Mouse (Mus musculus) 3T3-L1 (cell line): Measurements from ENCODE around the gene Crnkl1.

ENCODE experiments used
- DNase-seq: peaks from one replicate; pipeline ENCODE4 v3.0.0-alpha.2; 2015; ENCODE audit warnings: low read depth, low spot score

The Crnkl1 gene

GRCm38 (mm10) chr2:145934339-145935231 is at the start of gene Crnkl1, which contains the start of gene Cfap61:
Gene Crnkl1, minus strand, starts transcription at chr2:145935014.
Gene Cfap61, plus strand, starts transcription at chr2:145934784.
- DNase-seq: peak; percentile 99

DNA sequence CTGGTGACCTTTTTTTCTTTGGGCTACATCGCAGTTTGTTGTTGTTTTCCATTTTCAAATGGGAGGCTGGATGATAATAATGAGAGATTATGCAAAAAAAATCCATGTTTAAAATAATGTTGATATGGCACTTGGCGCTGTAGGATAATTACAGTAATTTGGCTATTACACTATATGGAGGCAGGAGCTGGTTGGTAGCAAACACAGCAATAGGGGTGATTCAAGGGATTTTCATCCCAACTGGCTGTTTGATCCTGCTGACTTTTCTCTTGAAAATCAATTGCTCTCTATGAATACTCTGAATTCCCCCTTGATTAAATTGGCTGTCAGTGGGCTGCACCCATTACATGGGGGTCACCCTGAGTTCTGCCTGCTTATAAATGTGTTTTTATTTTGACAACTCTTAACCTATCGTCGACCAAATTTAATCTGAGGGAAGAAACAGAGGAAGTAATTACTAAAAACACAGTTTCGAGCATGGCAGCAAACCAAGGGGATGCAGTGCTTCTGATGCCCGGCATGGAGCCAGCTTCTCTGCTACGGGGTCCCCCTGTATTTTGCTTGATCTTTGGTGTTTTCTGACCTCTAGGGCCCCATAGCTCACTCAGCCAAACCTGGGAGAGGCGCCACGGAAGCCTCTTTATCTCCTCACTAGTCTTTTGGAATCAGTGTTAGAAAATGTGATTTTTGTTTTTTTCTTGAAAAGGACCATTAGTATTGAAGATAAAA is 47.7 kb upstream of the Crnkl1 start:
- no peak for DNase-seq

DNA sequence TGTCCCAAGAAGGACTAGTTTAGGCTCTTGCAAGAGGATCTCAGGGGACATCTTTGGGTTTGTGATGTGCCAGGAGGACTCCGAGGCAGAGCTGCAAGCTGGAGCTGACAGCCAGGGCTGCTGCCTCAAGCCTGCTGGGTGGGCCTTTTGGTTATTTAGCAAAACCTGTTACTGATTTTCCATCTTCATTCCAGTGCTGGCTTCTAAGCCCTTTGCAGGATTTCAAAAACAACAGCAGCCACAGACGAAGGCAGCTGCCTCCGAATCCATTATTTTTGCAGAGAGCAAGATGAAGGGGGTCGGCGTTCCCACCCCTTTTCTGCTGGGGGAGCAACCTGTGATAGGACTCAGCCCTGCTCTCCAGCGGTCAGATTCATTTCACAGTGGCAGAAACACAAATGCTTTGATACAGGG is 46.9 kb upstream of the Crnkl1 start:
- DNase-seq: no peak

DNA sequence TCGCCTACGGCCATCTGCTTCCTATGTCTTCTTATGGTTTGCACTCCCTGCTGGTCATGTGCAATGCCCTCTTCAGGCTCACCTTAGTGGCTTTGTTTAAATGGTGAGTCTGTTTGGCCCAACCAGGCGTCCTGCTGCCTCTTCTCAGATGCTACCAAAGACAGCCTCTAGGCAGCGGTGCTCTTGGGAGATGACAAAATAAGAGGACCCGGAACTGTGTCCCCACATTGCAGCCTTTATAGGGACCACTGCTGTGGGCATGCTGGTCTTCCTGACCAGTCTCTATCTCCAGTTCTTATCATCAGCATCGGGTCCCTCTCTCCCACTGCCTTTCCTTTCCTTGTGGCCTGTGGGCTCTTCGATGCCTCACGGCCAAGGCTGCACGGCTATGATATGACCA is 46.1 kb upstream of the Crnkl1 start:
- DNase-seq: no peak

GRCm38 (mm10) chr2:145979616-145980015 is 44.8 kb upstream of the Crnkl1 start:
- DNase-seq: no peak

- no peak for DNase-seq
Observed at GRCm38 (mm10) chr2:145972571-145972970, 37.8 kb upstream of the Crnkl1 start.

- no peak for DNase-seq
Observed at GRCm38 (mm10) chr2:145971237-145972010, 36.6 kb upstream of the Crnkl1 start.

DNA sequence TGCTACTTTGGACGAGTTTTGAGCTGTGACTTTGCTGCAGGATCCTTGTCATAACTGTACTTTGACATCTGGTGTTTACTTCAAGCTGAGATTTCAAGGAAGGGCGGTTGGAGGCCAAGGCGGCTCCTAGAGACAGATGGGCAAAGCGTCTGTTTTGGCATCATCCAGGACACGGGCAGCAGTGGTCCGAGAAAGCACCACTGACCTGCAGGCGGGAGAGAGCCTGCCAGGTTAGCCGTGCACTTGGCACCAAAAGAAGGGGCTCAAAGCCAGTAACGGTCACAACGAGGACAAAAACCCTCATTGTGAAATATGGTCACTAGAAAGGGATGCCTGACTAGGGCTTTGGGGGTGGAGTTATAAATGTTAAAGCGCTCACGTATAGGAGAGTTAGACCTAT is 35.9 kb upstream of the Crnkl1 start:
- no peak for DNase-seq

DNA sequence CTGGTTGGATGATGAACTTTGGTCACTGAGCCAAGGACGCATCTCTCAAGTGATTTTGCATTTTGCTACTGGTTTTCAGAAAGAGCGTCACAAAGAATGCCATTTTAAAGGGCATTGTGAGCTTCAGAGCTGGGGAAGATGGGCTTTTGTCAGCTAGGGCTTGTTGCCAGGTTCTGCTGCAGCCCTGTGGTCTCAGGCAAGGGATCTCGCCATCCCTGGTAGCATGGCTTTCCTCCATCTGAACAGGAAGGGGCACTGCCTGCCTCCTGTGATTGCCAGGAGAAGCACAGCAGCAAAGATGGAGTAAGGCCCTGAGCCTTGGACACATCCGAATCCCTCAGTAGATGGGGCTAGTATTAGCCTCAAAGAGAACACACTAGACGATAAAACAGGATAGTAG is 27.0 kb upstream of the Crnkl1 start:
- DNase-seq: no peak

DNA sequence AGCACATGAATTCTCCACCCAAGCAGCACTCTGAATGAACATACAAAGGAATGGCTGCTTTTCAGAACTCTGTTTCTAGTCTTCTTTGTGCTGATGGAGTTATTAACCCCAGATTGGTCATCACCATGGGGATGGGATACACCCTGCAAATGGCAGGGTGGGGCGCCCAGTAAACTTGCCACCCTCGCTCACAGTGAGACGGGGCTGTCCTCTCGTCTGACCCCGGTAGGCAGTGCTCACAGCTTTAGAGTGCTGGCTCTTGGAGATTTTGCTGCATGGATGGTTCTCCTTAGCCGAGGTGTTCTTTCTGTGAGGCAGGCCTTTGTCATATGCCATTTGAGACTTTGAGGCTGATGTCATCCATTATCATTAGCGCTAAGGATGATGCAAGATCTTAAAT is 23.7 kb upstream of the Crnkl1 start:
- DNase-seq: no peak

DNA sequence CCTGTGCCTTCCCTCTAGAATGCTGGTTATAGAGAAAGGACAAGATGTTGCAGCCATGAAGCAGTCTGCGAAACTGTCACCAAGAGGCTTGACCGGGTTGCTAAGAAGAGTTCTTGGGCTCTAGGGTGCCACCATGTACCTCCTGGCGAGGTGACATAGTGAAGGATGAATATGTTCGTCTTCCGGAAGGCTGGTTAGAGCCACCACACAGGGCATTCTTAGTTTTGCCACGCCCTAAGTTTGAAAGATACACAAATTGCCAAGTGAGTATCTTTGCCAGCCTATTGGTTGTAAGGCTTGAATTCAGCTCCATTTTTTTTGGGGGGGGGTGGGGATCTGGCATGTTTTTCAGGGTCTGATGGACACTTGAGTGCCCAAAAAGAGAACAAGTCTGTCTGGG is 23.3 kb upstream of the Crnkl1 start:
- no peak for DNase-seq

DNA sequence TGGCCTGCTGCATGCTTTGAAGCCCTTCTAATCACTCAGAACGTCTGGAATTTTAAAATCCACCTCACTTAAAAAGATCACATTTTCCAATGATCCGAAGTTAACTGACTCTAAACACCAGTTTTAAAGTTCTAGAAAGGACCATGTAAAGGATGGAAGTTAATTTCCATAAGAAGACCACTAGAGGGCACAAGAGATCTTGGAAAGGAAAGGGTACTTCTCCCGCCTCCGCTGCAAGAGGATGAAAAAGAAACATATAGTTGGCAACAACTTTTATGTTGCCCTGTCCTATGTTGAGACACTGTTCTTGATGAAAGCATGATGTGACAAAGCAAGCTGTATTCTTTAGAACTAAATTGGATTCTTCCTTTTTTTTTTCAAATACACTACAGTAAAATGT is 22.6 kb upstream of the Crnkl1 start:
- DNase-seq: peak; percentile 71

DNA sequence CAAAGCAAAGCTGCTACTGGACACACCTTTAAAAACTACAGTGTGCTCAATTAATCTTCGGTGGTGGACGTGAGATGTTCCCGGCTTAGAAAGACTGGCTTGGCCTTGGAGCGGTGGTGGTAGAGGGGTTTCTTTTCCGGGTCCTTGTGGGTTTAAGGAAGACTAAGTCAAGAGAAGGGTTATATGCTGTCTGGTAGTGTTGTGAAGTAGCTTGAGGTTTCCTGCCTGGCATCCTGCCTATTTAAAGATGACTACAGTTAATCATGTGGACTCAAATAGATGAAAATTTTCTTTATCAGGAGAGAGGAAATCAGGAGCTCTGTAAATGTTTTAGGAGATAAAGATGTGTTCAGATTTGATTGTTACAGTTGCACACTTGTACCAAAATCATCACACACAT is 21.5 kb upstream of the Crnkl1 start:
- no peak for DNase-seq

GRCm38 (mm10) chr2:145955844-145956243 is 21.0 kb upstream of the Crnkl1 start:
- no peak for DNase-seq

- DNase-seq: no peak
Observed at GRCm38 (mm10) chr2:145952726-145953125, 17.9 kb upstream of the Crnkl1 start.

- no peak for DNase-seq
Observed at GRCm38 (mm10) chr2:145950239-145950638, 15.4 kb upstream of the Crnkl1 start.

DNA sequence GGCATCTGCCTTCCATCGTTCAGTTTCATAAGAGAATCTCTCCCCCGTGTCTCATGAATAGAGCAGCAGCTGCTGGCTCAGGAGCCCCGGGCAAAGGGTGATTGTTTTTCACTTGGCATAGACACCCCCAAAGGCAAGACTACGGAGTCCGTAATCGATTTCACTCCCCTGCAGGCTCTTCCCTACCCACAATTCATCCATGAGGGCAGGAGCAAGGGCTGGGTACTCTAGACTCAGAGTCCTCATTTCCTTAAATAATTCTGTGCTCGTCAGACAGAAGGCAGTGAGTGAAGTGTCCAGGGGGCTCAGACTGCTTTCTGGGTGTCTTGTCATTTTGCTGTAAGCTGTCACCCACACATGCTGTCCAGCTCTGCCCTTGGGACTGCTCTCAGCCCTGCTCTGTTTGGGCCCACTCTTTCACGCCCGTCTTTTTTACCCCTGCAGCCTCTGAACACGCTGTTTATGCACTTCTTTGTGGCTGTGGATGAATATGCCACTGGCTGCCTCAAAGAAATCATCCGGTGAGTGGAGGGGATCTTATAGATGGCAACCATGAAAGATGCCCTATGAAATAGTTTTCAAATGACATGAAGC is 14.8 kb upstream of the Crnkl1 start:
- no peak for DNase-seq

DNA sequence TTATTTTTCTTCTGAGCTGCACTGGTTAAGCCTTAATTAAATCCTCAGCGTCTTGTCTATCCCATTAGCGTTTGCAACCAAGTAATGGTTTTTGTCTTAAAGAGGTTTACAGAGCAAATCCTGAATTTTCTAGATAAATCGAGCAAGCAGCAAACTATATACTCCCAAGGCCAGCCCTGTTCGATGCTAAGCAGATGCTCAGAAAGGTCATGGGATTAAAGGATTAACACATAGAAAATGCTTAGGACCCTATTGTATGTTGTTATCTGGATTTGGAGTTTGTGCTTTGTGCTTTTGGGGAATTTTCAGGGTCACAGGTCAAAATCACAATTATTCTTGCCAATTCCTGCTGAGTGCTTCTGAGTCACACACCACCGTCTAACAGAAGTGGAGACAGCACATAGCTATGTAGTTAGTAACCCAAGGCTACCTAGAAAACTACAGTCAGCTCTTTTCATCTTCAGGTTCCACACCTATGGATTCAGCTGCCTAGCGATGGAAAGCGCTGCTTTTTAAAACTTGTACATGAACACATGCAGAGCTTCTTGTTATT is 13.7 kb upstream of the Crnkl1 start:
- DNase-seq: peak; percentile 89

DNA sequence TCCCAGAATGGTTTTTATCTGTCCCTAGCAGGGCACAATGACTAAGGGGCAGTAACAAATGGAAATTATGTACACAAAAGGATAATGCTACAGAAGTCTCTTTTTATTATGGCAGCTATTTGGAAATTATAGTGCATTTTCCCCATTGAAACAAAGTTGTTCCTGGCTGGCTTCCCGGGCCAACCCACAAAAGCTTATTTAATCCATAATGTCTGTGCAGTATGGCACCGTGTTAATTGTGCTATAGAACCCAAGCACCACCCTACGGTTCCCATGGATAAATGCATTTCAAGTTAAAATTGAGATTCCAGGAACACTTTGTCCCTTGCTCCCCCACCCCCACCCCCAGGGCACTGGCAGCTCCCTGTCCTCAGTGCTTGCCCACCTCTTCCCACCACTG is 9.5 kb upstream of the Crnkl1 start:
- no peak for DNase-seq

DNA sequence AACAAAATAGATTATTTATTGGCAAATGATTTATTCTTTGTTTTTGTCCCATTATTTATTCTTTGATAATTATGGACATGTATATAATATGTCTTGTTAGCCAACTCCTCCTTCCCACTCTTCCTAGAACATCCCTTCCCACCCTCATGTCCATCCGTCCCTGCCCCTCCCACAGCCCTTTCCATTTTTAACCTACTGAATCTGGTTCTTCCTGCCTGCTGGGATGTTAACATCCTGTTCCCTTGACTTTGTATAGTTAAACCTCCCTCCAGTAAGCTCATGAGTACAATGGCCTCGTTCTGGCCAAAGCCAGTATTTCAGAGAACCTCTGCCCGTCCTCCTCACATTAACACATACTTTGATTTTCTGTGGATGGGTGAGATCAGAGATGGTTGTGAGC is 6.6 kb upstream of the Crnkl1 start:
- DNase-seq: no peak

DNA sequence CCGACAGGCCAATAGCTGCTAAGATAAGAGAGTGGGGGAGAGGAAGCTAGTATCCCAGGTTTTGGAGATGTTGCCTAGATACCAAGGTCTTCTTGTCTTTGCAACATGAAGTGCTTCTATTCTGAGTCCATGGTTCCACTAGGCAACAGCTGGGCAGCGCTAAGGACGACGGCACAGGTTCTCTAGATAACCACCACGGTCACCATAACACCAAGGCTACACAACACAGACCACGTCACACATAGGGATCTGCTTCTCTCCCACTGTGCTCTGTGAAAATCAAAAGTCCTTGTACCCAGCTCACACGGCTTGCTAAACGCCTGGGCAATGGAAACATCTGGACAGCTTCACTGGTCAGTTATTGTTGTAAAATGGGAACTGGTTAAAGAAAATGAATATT is 2.2 kb upstream of the Crnkl1 start:
- DNase-seq: no peak
